Mouse (Mus musculus): ENCODE data around the gene Ccl27a. TPM values are rescaled to one million over a fixed set of nuclear protein-coding genes. Genes with fewer than 3 reads are reported as not detected.

The Ccl27a gene
- polyA plus RNA-seq, 1 experiment: 872 TPM

- Histone ChIP-seq H3K4me1 (ENCODE audit: control insufficient read depth, insufficient read depth, low read length) (peaks cover 16% of the 10 kb centered on the region), H3K27me3 (ENCODE audit: control insufficient read depth, insufficient read depth, low read length) (peaks cover 5% of the 10 kb centered on the region; the same call in 1 of the 2 replicates), H3K36me3 (ENCODE audit: control insufficient read depth, insufficient read depth, low read length) (no peaks in the 10 kb centered on the region), H3K4me3 (ENCODE audit: control insufficient read depth, low read depth, low read length) (no peak overlapping the region; the same call in 1 of the 2 replicates), H3K27ac (ENCODE audit: control insufficient read depth, insufficient read depth, low read depth, low read length) (no peak overlapping the region)
- TF ChIP-seq POLR2A (IDR thresholded peaks at IDR 0.05; ENCODE audit: control insufficient read depth, low read depth, low read length): no peak
- TF ChIP-seq CTCF (IDR thresholded peaks at IDR 0.05; ENCODE audit: control insufficient read depth, insufficient read depth, insufficient replicate concordance, low read depth, low read length): no peak
These were observed 47.0 kb downstream of the Ccl27a start for GRCm38 (mm10) chr4:41726826-41727621.

DNA sequence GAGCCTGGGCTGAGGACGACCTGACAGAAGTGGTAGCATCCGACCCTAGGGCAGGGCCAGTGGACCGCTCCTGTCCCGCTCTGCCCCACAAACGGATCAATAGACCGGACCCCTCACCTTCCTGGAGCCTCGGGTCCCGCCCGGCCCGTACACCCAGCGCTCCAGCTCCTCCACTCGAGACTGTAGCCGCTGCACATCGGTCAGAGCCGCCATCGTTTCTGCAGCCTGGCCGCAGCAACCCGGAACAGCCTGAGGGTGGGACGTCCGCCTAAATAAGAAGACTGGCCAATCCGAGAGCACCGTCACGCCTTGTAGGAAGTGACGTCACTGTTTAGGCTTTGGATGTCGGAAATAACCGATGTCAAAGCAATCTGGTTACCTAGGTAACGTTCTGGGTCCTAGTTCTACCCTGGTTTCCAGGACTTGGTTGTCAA, 51.1 kb downstream of the Ccl27a start, which contains the start of gene Dctn3:
Gene Dctn3, minus strand, starts transcription at position 253 of the 434 bp plus-strand sequence.
- H3K4me3 ChIP-seq (ENCODE audit: control insufficient read depth, low read depth, low read length): peak within 1 kb of the TSS; percentile 95
- H3K27me3 ChIP-seq (ENCODE audit: control insufficient read depth, insufficient read depth, low read length): peaks cover 5% of the 10 kb centered on the region; the same call in 1 of the 2 replicates
- H3K4me1 ChIP-seq (ENCODE audit: control insufficient read depth, insufficient read depth, low read length): peaks cover 10% of the 10 kb centered on the region
- TF ChIP-seq POLR2A (IDR thresholded peaks at IDR 0.05; ENCODE audit: control insufficient read depth, low read depth, low read length) (peak; percentile 94), CTCF (IDR thresholded peaks at IDR 0.05; ENCODE audit: control insufficient read depth, insufficient read depth, insufficient replicate concordance, low read depth, low read length) (no peak)
- no peaks in the 10 kb centered on the region; the same call in none of the 2 replicates for H3K36me3 ChIP-seq (ENCODE audit: control insufficient read depth, insufficient read depth, low read length)
- 0 out of 2 replicates have a peak within 1 kb of the TSS, but pooled peaks have one; percentile 21 for H3K27ac ChIP-seq (ENCODE audit: control insufficient read depth, insufficient read depth, low read depth, low read length)

Other genes starting within 250 kb of the Ccl27a start
- 36.8 and 37.7 TPM in 2 replicates for gene Fam219a, start 204.7 kb downstream of the Ccl27a start, polyA plus RNA-seq (2012; rRNA removed)
- 86.5 and 89.7 TPM in 2 replicates for gene Dnaic1, start 204.5 kb downstream of the Ccl27a start, polyA plus RNA-seq (2012; rRNA removed)
- 3.7 and 4.2 TPM in 2 replicates for gene Enho, start 133.9 kb downstream of the Ccl27a start, polyA plus RNA-seq (2012; rRNA removed)
- gene Cntfr, start 77.2 kb downstream of the Ccl27a start, polyA plus RNA-seq (2012; rRNA removed): 3.7 and 4.0 TPM in 2 replicates
- 10.7 and 11.0 TPM in 2 replicates for gene Il11ra1, start 74.3 kb downstream of the Ccl27a start, polyA plus RNA-seq (2012; rRNA removed)
- gene Rpp25l, start 60.7 kb downstream of the Ccl27a start, polyA plus RNA-seq (2012; rRNA removed): 21.8 and 27.5 TPM in 2 replicates
- gene Dctn3, start 51.1 kb downstream of the Ccl27a start, polyA plus RNA-seq (2012; rRNA removed): 84.2 and 90.3 TPM in 2 replicates
- gene Arid3c, start 43.1 kb downstream of the Ccl27a start, polyA plus RNA-seq (2012; rRNA removed): 0.12 and 0.17 TPM in 2 replicates
- 11.1 and 13.6 TPM in 2 replicates for gene Galt, start 19.0 kb downstream of the Ccl27a start, polyA plus RNA-seq (2012; rRNA removed)
- gene Sigmar1, start 18.1 kb downstream of the Ccl27a start, polyA plus RNA-seq (2012; rRNA removed): 21.0 and 22.3 TPM in 2 replicates
- gene Gm21541, start 129.4 kb upstream of the Ccl27a start, polyA plus RNA-seq (2012; rRNA removed): not detected in 2 replicates
- gene Gm20878, start 167.3 kb upstream of the Ccl27a start, polyA plus RNA-seq (2012; rRNA removed): 52.9 and 68.6 TPM in 2 replicates
- 8.9 and 9.7 TPM in 2 replicates for gene Fam205a4, start 191.8 kb upstream of the Ccl27a start, polyA plus RNA-seq (2012; rRNA removed)